Mouse (Mus musculus) pancreas, adult 10 weeks (tissue): Measurements from ENCODE around the gene Serpina3k. TPM values are rescaled to one million over a fixed set of nuclear protein-coding genes. Genes with fewer than 3 reads are reported as not detected.

Experiments used
- polyA plus RNA-seq: library from polyadenylated mRNA; stranded (reverse); fragments of 350-450 nt; fragmentation: Illumina TruSeq; extraction: RNeasy Lipid Tissue Mini Kit (QIAGEN cat#74804); gene quantifications from one replicate; pipeline ENCODE4 v1.2.3, GENCODE M21; 2015; ENCODE audit warnings: low read depth, low replicate concordance; ENCODE audit not compliant: insufficient read depth

Serpina3k gene
- not detected for polyA plus RNA-seq

GRCm38 (mm10) chr12:104338226-104338625 is at the start of gene Serpina3k, which contains the start of gene Serpina3m:
Serpina3k (plus strand) TSS chr12:104338486.
Serpina3m (plus strand) TSS chr12:104338486.

GRCm38 (mm10) chr12:104314253-104314652 is 24.0 kb upstream of the Serpina3k start, which contains the start of gene Serpina3j:
Serpina3j (plus strand) TSS chr12:104314553.

Other genes with a start within 250 kb of the Serpina3k start
- gene Serpina5, start 237.4 kb upstream of the Serpina3k start, polyA plus RNA-seq = not detected
- gene Serpina3a, start 225.8 kb upstream of the Serpina3k start, polyA plus RNA-seq = not detected
- not detected for gene Serpina3b, start 210.5 kb upstream of the Serpina3k start, polyA plus RNA-seq
- 0.48 TPM for gene Serpina3c, start 184.6 kb upstream of the Serpina3k start, polyA plus RNA-seq
- not detected for gene Serpina3f, start 123.9 kb upstream of the Serpina3k start, polyA plus RNA-seq
- not detected for gene Serpina3g, start 102.2 kb upstream of the Serpina3k start, polyA plus RNA-seq
- gene Serpina3i, start 75.4 kb upstream of the Serpina3k start, polyA plus RNA-seq = not detected
- not detected for gene Serpina3j, start 23.9 kb upstream of the Serpina3k start, polyA plus RNA-seq
- gene Serpina3m, start within 50 bp of the Serpina3k start, polyA plus RNA-seq = not detected
- 2.8 TPM for gene Serpina3n, start 68.2 kb downstream of the Serpina3k start, polyA plus RNA-seq
- not detected for gene Gsc, start 134.8 kb downstream of the Serpina3k start, polyA plus RNA-seq